Mouse (Mus musculus) liver, adult 10 weeks (tissue): ENCODE results near the gene Zfp966. TPM values are rescaled to one million over a fixed set of nuclear protein-coding genes. Genes with fewer than 3 reads are reported as not detected.

Experiments
- polyA plus RNA-seq: library from polyadenylated mRNA; stranded (reverse); fragments of 350-450 nt; fragmentation: Illumina TruSeq; extraction: RNeasy Lipid Tissue Mini Kit (QIAGEN cat#74804); gene quantifications from one replicate; pipeline ENCODE4 v1.2.3, GENCODE M21; 2014; ENCODE audit warnings: low read depth, low replicate concordance

Zfp966 gene
- polyA plus RNA-seq, result 7.1 TPM

DNA sequence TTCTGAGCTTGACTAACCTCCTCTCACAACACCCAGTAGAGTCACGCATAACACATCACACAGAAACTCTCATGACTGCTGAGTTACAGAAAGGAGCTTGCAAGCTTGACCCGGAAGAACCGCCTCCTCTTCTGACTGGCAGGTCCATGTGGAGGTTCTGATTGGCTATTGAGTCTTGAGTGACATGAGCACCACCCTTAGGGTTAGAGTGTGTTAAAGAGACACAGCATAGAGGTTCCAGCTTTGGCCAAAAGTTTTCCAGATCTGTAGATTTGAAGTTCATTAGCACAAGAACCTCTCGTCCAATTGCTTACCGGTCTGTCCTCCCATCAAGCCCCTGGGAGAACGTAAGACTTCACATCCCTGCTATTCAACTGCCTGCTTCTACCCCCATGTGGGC lies at the start of gene Zfp966:
Zfp966 (minus strand) TSS at position 101 of the 400 bp plus-strand sequence.

DNA sequence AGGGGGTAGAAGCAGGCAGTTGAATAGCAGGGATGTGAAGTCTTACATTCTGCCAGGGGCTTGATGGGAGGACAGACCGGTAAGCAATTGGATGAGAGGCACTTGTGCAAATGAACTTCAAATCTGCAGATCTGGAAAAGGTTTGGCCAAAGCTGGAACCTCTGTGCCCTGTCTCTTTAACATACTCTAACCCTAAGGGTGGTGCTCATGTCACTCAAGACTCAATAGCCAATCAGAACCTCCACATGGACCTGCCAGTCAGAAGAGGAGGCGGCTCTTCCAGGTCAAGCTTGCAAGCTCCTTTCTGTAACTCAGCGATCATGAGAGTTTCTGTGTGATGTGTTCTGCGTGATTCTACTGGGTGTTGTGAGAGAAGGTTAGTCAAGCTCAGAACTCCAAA lies 34.1 kb upstream of the Zfp966 start, which contains the start of gene Gm2026:
Gm2026 (plus strand) TSS at position 301 of the 400 bp plus-strand sequence.

DNA sequence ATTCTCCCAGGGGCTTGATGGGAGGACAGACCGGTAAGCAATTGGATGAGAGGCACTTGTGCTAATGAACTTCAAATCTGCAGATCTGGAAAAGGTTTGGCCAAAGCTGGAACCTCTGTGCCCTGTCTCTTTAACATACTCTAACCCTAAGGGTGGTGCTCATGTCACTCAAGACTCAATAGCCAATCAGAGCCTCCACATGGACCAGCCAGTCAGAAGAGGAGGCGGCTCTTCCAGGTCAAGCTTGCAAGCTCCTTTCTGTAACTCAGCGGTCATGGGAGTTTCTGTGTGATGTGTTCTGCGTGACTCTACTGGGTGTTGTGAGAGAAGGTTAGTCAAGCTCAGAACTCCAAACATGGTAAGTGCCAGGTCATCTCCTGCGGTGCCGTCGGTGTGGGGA lies 61.9 kb downstream of the Zfp966 start, which contains the start of gene Gm6710:
Gm6710 (plus strand) TSS at position 196 of the 400 bp plus-strand sequence.

Other genes with a start within 250 kb of the Zfp966 start
- gene Zfp969, start 227.5 kb downstream of the Zfp966 start, polyA plus RNA-seq, result not detected
- 0.61 TPM for gene Gm2007, start 189.6 kb downstream of the Zfp966 start, polyA plus RNA-seq
- 2.5 TPM for gene Gm14288, start 130.0 kb downstream of the Zfp966 start, polyA plus RNA-seq
- 10.5 TPM for gene Gm6710, start 61.9 kb downstream of the Zfp966 start, polyA plus RNA-seq
- gene Gm2026, start 34.2 kb upstream of the Zfp966 start, polyA plus RNA-seq, result 8.7 TPM
- gene Gm2004, start 218.7 kb upstream of the Zfp966 start, polyA plus RNA-seq, result 3.3 TPM